Mouse (Mus musculus): ENCODE results near the gene Phldb1. TPM values are rescaled to one million over a fixed set of nuclear protein-coding genes. Genes with fewer than 3 reads are reported as not detected.
A peak's percentile ranks its signal among the peaks of the same experiment; 100 is the strongest.

Gene Phldb1
- total RNA-seq, 2 experiments from 2014 or later: 132 to 141 TPM

DNA sequence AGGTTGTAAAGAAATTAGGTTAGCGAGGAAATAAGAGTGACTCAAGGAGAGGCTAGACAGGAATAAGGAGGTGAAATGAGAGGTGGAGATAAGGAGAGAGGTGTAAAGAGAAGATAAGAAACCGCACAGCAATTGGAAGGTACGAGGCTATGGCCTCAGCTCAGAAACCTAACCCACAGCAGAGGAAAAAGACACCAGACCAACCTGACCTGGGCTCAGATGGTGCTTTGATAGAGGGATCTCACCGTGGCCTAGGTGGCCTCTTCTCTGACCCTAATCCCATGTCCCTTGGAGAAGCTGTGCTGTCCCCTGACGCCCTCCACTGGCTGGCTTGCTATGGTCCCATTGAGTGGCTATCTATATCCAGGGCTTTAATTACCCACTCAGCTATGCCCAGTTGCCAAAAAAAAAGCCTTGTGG, 2.9 kb downstream of the Phldb1 start:
- DNase-seq: no peak
- intact Hi-C loops (cut with DNase I): loop anchor here (10.0 kb wide), 1 partner anchor 77 kb away; no protein-coding TSS in a partner anchor

DNA sequence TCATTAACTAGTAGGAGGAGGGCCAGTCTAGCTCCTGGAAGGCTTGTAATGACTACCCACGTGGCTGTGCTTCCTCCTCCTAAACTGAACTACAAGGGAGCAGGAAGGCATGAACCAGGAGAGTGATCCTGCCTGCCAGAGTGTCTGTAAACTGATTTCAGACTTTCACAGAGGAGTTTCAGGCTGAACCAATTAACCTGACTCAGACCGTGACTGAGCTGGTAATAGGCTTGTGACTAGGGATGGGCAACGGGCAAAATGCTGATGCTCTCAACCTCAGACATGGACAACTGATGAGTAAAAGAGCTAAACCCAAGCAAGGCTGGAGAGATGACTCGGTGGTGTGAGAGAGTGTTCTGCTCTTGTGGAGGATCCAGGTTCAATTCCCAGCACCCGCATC, 7.6 kb downstream of the Phldb1 start:
- intact Hi-C loops (cut with DNase I): no loop called here
- DNase-seq: no peak

DNA sequence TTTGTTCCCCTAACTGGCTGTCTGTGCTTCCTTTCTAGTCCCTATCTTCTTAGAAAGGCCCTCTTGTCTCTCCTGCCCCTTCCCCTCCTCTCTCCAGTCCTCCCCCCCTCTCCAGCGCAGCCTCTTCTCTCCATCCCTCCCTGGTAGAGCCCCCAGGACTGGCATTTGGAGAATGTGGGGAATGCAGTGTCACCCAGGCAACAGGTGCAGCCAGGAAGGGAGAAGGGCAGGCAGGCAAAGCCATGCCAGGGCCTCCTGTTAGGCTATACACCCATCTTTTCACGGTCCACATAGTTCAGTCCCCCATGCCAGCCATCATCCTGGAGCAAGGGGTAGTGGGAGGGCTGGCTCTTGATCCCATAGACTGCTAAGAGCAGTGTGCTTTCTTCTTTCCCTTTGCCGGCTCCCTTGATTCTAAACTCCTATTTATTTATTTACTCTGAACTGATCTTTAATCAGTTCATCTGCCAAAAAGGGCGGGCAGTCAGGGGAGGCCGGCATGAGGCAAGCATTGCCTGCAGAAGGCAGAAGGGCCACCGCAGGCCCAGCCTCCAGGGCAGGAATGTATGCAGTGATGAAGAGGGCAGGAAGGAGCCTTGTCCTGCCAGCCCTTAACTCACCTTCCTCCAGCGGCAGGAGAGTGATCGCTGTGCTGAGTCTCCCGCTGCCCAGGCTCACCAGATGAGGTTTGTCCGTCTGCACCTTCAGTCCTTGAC, 8.4 kb downstream of the Phldb1 start:
- DNase-seq: no peak
- intact Hi-C loops (cut with DNase I): no loop called here

GRCm38 (mm10) chr9:44724665-44725064, 10.3 kb downstream of the Phldb1 start:
- no peak for DNase-seq
- intact Hi-C loops (cut with DNase I): no loop called here

GRCm38 (mm10) chr9:44724223-44724622, 10.8 kb downstream of the Phldb1 start:
- intact Hi-C loops (cut with DNase I): no loop called here
- peak; percentile 63 for DNase-seq

- intact Hi-C loops (cut with DNase I): no loop called here
- peak; percentile 79 for DNase-seq
Measured at GRCm38 (mm10) chr9:44723521-44724041, 11.4 kb downstream of the Phldb1 start.

- no peak for DNase-seq
- intact Hi-C loops (cut with DNase I): no loop called here
Measured at GRCm38 (mm10) chr9:44723008-44723407, 12.0 kb downstream of the Phldb1 start.

DNA sequence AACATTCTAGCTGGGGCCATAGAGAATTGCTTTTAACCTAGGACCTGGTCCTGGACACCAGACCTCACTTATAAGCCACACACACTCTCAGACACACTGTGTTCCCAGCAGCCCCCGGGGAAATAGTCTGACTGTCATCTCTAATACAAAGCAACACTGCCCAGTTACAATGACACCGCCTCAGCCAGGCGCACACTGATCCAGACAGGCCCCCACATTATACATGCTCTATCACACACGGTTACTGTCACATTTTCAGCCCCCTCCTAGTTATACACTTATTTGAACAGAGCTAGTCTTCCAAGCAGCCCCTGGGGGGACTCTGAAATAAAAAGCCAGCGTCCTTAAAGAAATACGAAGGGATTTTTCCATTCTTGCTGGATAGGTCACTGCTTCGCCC, 12.4 kb downstream of the Phldb1 start:
- intact Hi-C loops (cut with DNase I): no loop called here
- no peak for DNase-seq

GRCm38 (mm10) chr9:44721877-44722186, 13.2 kb downstream of the Phldb1 start:
- DNase-seq: no peak
- intact Hi-C loops (cut with DNase I): no loop called here

DNA sequence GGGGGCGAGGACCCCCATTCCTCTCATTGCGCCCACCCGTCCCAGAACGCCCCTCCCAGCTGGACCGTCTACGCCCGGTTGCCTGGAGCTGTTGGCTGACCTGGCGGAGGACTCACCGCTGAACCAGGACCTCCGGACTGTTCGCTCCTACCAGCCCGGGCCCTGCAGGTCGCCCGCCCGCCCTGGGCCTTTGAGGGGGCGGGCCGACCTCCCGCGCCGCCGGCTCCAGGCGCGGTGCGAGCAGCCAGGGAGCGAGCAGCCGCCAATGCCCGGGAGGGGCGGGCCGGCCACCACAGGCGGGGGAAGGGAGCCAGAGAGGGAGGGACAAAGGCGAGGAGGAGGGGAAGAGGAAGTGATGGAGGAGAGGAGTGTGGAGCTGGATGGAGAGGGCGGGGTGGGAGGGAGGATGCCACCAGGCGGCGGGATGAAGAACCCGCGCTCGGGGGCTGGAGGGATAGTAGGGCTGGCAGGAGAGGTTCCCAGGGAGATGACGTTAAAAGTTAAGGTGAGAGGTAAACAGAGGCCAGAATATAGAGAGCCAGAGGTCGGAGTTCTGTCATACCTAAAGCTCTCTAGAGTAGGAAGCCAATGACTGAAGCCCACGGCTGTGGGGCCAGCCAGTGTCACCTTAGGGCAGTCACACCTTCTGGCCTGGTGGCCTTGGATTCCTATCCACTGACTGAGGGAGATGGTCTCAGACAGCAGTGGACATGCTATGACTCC, 13.7 kb downstream of the Phldb1 start:
- peak; percentile 93 for DNase-seq
- intact Hi-C loops (cut with DNase I): no loop called here

GRCm38 (mm10) chr9:44720358-44721153, 14.4 kb downstream of the Phldb1 start:
- peak; percentile 56 for DNase-seq
- intact Hi-C loops (cut with DNase I): no loop called here

- DNase-seq: peak; percentile 84
- intact Hi-C loops (cut with DNase I): no loop called here
Measured at GRCm38 (mm10) chr9:44719632-44720357, 15.2 kb downstream of the Phldb1 start.

DNA sequence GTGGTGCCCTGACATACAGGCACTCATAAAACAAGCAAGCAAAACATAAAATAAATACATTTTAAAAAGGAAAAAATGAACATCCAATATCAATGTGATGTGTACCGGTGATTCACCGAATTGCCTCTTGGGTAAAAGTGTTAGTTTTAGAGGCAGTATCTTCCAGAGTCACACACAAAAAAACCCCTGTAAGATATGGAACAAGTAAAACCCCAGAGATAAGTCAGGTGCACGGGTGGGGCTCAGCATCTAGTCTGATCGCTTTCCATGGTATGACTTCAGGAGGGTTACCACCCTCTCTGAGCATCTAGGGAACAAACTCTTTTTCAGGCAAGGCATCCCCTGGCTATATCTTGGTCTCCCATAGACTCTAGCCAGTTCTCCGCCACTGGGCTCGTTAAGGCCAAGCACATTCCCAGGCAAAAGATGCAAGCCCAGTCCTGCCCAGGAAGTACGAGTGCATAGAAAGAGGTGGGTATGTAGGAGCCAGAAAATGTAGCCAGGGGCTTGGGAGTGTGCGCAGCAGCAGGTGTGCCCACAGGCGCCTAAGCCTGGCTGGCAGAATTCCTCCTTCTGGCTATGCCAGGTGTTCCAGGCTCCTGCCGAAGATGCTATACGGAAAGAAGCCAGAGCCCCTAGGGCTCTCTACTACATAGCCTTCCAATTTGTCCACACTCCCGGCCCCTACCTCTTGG, 15.9 kb downstream of the Phldb1 start:
- intact Hi-C loops (cut with DNase I): no loop called here

DNA sequence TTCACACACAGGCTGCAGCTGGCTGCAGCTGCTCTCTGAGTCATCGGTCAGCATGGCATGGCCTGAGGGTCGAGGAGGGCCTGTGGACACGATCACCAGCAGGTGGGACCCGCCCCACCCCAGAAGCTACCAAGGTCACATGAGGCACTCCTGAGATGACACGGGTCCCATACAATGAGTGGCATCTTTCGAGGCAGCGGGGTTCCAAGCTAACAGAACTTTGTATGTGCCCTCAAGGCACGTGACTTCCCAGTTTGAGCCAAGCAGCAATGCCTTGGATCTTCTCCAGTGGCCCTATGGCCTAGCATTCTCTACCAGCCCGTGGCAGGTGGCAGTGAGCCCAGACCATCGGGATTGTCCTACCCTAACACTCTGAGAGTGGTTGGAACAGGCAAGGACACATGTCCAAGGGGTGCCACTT, 17.2 kb downstream of the Phldb1 start:
- intact Hi-C loops (cut with DNase I): no loop called here
- DNase-seq: peak; percentile 94

More for the DNA sequence above, 15.9 kb downstream of the Phldb1 start:
- peak; percentile 75 for DNase-seq

DNA sequence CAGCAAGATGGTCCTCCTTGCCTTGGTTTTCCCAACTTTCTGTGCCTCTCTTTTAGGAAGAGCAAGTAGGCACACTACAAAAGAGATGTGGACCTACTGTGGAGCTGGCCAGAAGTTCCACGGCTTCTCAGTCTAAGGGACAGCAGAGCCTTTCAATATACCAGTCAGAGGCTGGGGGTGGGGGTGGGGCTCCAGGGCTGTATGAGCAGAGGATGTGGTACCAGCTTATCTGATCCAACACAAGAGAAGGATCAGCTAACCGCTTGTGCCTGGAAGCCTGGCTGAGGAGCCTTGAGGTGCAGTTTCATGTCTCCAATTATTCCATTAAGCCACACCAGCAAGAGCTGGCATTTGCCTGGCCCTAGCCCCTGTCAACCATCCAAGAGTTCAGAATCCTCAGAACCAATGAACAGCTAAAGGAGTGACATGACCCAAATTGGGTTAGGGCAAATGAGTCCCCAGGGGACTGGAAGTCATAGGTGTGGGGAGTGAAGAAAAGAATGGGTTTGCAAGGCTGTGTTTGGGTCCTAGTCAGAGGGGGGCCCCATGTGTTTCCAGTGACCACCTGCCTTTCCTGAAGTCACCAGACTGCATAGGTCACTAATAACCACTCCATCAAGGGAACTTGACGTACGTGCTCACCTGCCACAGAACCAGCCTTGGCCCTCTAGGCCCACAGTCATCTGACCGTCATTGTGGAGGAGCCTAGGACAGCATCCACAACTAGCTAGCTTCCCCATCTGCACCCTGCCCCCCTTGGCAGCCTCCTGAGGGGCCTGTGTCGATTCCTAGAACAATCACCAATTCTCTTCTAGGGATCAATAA, 17.8 kb downstream of the Phldb1 start:
- DNase-seq: no peak

DNA sequence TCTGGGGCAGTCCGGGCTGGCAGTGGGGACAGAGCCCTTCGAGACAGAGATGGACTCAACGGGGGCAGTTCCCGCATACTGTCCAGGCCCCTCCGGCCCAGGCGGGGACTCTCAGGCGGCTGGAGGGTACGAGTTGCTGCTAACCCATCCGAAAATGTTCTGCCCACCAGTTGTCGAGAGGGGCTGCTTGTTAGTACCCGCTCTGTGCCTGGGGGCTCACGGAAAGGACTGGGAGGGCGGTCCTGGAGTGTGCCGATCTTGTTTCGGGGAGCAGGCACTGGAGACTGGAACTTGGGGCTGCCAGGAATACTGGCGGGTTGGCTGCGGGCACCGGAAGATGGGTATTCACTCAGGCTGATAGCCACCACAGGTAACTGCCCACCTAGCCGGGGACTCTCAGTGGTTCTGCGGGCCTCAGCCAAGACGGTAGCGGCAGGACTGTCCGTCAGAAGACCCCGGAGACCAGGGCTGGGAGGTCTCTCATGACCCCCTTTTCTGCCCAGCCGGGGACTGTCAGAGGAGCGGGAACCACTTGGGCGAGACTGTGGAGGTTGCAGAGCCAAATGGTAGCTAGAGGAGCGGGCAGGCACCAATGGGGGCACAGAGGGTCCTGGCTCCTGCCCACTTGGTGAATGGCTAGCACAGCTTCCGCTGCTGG, 19.2 kb downstream of the Phldb1 start:
- DNase-seq: no peak
- intact Hi-C loops (cut with DNase I): no loop called here

More for the DNA sequence above, 17.8 kb downstream of the Phldb1 start:
- intact Hi-C loops (cut with DNase I): no loop called here

GRCm38 (mm10) chr9:44715109-44715508, 19.9 kb downstream of the Phldb1 start:
- intact Hi-C loops (cut with DNase I): no loop called here
- DNase-seq: peak; percentile 50

- intact Hi-C loops (cut with DNase I): no loop called here
Measured at GRCm38 (mm10) chr9:44713574-44713973, 21.4 kb downstream of the Phldb1 start.

GRCm38 (mm10) chr9:44713080-44713479, 21.9 kb downstream of the Phldb1 start:
- intact Hi-C loops (cut with DNase I): no loop called here
- DNase-seq: no peak

More at GRCm38 (mm10) chr9:44713574-44713973, 21.4 kb downstream of the Phldb1 start:
- no peak for DNase-seq
